Mouse (Mus musculus): ENCODE measurements at regions not wholly inside any gene's neighbourhood (a gene's known extent, or its start where the extent isn't known, plus 50 kb on each side); places are given as distances from the start of the nearest gene placed in this dataset.

DNA sequence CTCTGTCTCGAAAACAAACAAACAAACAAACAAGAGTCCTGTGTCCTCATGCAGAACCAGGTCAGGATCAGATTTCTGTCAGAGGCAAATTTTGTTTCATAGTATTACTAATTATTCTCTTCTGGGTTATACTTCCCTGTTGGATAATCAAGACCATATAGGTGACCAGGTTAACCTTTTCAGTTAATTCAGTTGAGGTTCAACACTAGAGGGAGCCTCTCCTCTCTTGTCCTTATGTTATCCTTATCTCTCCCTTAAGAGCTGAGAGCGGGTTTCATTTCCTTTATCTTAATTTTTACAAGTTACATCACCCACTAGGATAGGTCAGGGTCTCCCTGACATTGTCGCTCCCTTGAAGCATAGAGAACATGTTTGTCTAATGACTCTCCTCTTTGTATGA lies 160.4 kb upstream of the Isx start:
- ATAC-seq (ENCODE audit: low FRiP score, low TSS enrichment) (no peak), DNase-seq (ENCODE audit: low spot score) (no peak)
- H3K36me3 ChIP-seq (ENCODE audit: control insufficient read depth, insufficient read depth, low read length): no peaks in the 10 kb centered on the region
- 61% methylated on average over 3 of the region's 3 CpGs for WGBS
- H3K4me2 ChIP-seq (replicated peaks; ENCODE audit: low read depth): no peak overlapping the region
- no peak overlapping the region for H3K4me3 ChIP-seq (ENCODE audit: low read depth, low read length)
- no peaks in the 10 kb centered on the region for H3K27me3 ChIP-seq (ENCODE audit: control insufficient read depth, insufficient read depth, low read length)
- H3K27ac ChIP-seq (replicated peaks): no peak overlapping the region
- TF ChIP-seq CTCF (IDR thresholded peaks at IDR 0.05; ENCODE audit: low read depth) (peak; percentile 30), EP300 (optimal IDR thresholded peaks at IDR 0.05) (no peak)
- no peak overlapping the region for H3K9ac ChIP-seq (ENCODE audit: low read length)
- no peaks in the 10 kb centered on the region for H3K9me3 ChIP-seq (ENCODE audit: control insufficient read depth, low read length)
- H3K4me1 ChIP-seq (replicated peaks; ENCODE audit: control insufficient read depth, insufficient read depth): no peaks in the 10 kb centered on the region

DNA sequence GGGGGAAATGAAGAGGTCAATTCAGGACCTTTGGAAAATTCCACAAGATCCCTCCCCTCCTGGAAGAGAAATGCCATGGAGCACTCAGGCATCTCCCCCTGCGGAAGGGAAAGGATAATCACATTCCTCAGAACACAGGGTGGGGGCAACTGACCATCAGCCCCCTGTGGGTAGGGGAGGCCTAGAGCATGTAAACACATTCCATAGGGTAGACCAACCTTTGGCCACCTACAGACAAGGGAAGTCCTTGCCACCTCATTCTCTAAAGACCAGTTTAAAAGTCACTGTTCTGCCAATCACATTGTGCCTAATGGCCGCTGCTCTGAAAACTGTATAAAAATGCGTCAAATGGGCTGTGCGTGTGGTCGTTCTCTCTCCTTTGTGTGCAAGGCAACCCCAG lies 156.9 kb upstream of the Isx start:
- no peak for DNase-seq (ENCODE audit: low spot score)
- Histone ChIP-seq H3K4me3 (ENCODE audit: low read depth, low read length) (no peak overlapping the region), H3K9me3 (ENCODE audit: control insufficient read depth, low read length) (no peaks in the 10 kb centered on the region), H3K4me1 (replicated peaks; ENCODE audit: control insufficient read depth, insufficient read depth) (no peaks in the 10 kb centered on the region), H3K4me2 (replicated peaks; ENCODE audit: low read depth) (no peak overlapping the region), H3K27ac (replicated peaks) (no peak overlapping the region), H3K9ac (ENCODE audit: low read length) (no peak overlapping the region), H3K36me3 (ENCODE audit: control insufficient read depth, insufficient read depth, low read length) (no peaks in the 10 kb centered on the region), H3K27me3 (ENCODE audit: control insufficient read depth, insufficient read depth, low read length) (no peaks in the 10 kb centered on the region)
- no peak for TF ChIP-seq CTCF (IDR thresholded peaks at IDR 0.05; ENCODE audit: low read depth)
- no peak for TF ChIP-seq EP300 (optimal IDR thresholded peaks at IDR 0.05)
- WGBS: 86% methylated on average over 5 of the region's 5 CpGs
- ATAC-seq (ENCODE audit: low FRiP score, low TSS enrichment): no peak

GRCm38 (mm10) chr8:74764728-74765127 lies 108.2 kb upstream of the Isx start:
- H3K4me3 ChIP-seq (ENCODE audit: low read depth, low read length): no peak overlapping the region
- no peak for TF ChIP-seq CTCF (IDR thresholded peaks at IDR 0.05; ENCODE audit: low read depth)
- no peak for TF ChIP-seq EP300 (optimal IDR thresholded peaks at IDR 0.05)
- no peaks in the 10 kb centered on the region for H3K4me1 ChIP-seq (replicated peaks; ENCODE audit: control insufficient read depth, insufficient read depth)
- no peak overlapping the region for H3K4me2 ChIP-seq (replicated peaks; ENCODE audit: low read depth)
- 69% methylated on average over 3 of the region's 3 CpGs for WGBS
- H3K9me3 ChIP-seq (ENCODE audit: control insufficient read depth, low read length): no peaks in the 10 kb centered on the region
- H3K36me3 ChIP-seq (ENCODE audit: control insufficient read depth, insufficient read depth, low read length): no peaks in the 10 kb centered on the region
- H3K27ac ChIP-seq (replicated peaks): no peak overlapping the region
- H3K9ac ChIP-seq (ENCODE audit: low read length): no peak overlapping the region
- no peaks in the 10 kb centered on the region for H3K27me3 ChIP-seq (ENCODE audit: control insufficient read depth, insufficient read depth, low read length)
- DNase-seq (ENCODE audit: low spot score): no peak
- no peak for ATAC-seq (ENCODE audit: low FRiP score, low TSS enrichment)

GRCm38 (mm10) chr8:74775549-74775948 lies 97.4 kb upstream of the Isx start:
- no peak for ATAC-seq (ENCODE audit: low FRiP score, low TSS enrichment)
- Histone ChIP-seq H3K9me3 (ENCODE audit: control insufficient read depth, low read length) (no peaks in the 10 kb centered on the region), H3K4me2 (replicated peaks; ENCODE audit: low read depth) (no peak overlapping the region), H3K4me3 (ENCODE audit: low read depth, low read length) (no peak overlapping the region), H3K27me3 (ENCODE audit: control insufficient read depth, insufficient read depth, low read length) (no peaks in the 10 kb centered on the region), H3K27ac (replicated peaks) (no peak overlapping the region), H3K9ac (ENCODE audit: low read length) (no peak overlapping the region), H3K4me1 (replicated peaks; ENCODE audit: control insufficient read depth, insufficient read depth) (no peaks in the 10 kb centered on the region), H3K36me3 (ENCODE audit: control insufficient read depth, insufficient read depth, low read length) (no peaks in the 10 kb centered on the region)
- TF ChIP-seq CTCF (IDR thresholded peaks at IDR 0.05; ENCODE audit: low read depth): no peak
- TF ChIP-seq EP300 (optimal IDR thresholded peaks at IDR 0.05): no peak
- DNase-seq (ENCODE audit: low spot score): no peak

DNA sequence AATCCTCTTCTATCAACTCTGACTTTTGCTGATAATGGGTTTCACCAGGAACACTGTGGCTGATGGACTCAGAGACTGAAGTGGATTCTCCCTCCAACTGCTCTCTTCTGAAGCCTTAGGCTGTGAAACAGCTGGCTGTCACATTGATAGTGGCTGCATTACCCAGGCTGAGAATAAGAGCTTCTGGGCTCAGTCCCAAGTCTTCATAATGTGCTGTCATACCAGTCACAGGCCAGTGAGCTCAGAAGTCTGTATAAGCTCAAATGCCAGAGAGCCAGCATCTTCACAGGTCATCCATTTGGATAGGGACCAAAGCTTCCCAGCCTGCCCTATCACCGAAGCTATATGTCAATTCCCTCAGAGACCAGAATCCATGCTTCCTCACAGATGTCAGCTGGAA lies 91.9 kb upstream of the Isx start:
- Histone ChIP-seq H3K4me1 (replicated peaks; ENCODE audit: control insufficient read depth, insufficient read depth) (no peaks in the 10 kb centered on the region), H3K9ac (ENCODE audit: low read length) (no peak overlapping the region), H3K27ac (replicated peaks) (no peak overlapping the region), H3K4me3 (ENCODE audit: low read depth, low read length) (no peak overlapping the region), H3K9me3 (ENCODE audit: control insufficient read depth, low read length) (no peaks in the 10 kb centered on the region), H3K27me3 (ENCODE audit: control insufficient read depth, insufficient read depth, low read length) (no peaks in the 10 kb centered on the region), H3K4me2 (replicated peaks; ENCODE audit: low read depth) (no peak overlapping the region), H3K36me3 (ENCODE audit: control insufficient read depth, insufficient read depth, low read length) (no peaks in the 10 kb centered on the region)
- TF ChIP-seq EP300 (optimal IDR thresholded peaks at IDR 0.05) (no peak), CTCF (IDR thresholded peaks at IDR 0.05; ENCODE audit: low read depth) (no peak)
- DNase-seq (ENCODE audit: low spot score): no peak
- 70% methylated on average over 1 of the region's 1 CpGs for WGBS
- no peak for ATAC-seq (ENCODE audit: low FRiP score, low TSS enrichment)

DNA sequence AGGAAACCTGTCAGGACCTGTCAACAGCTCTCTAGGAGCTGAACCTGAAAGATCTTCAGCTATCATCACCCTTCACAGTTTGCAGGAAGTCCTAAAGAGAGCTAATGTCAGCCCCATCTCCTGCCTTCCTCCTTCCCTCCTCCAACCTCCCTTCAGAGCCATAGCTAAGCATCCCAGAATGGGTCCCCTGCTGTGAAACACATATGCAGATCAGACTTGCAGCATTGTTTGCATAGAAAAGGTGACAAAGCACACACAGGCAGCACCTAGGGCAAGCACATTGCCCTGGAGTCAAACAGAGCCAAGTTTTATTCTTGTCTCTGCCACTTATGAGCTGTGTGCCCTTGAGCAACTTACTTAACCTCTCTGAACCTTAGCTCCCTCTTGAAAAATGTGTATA lies 64.3 kb upstream of the Isx start:
- ATAC-seq (ENCODE audit: low FRiP score, low TSS enrichment) (no peak), DNase-seq (ENCODE audit: low spot score) (no peak)
- Histone ChIP-seq H3K4me1 (replicated peaks; ENCODE audit: control insufficient read depth, insufficient read depth) (no peaks in the 10 kb centered on the region), H3K36me3 (ENCODE audit: control insufficient read depth, insufficient read depth, low read length) (no peaks in the 10 kb centered on the region), H3K4me3 (ENCODE audit: low read depth, low read length) (no peak overlapping the region), H3K27me3 (ENCODE audit: control insufficient read depth, insufficient read depth, low read length) (no peaks in the 10 kb centered on the region), H3K27ac (replicated peaks) (0 out of 2 replicates have a peak overlapping the region, but pooled peaks have one; percentile 30), H3K4me2 (replicated peaks; ENCODE audit: low read depth) (no peak overlapping the region), H3K9ac (ENCODE audit: low read length) (no peak overlapping the region), H3K9me3 (ENCODE audit: control insufficient read depth, low read length) (no peaks in the 10 kb centered on the region)
- TF ChIP-seq CTCF (IDR thresholded peaks at IDR 0.05; ENCODE audit: low read depth): no peak
- no peak for TF ChIP-seq EP300 (optimal IDR thresholded peaks at IDR 0.05)
